Mouse (Mus musculus) embryonic stem cell, embryonic (primary cell): ENCODE results near the gene Nup210.

Source experiments
- CTCF ChIA-PET, 4 experiments: fragments of 300-600 bp in 2 of 4; fragments of 350-600 bp in 2 of 4; sonication (Branson Sonifier 250); formaldehyde crosslinking; loops; one replicate each; lab custom pipeline; 2022; ENCODE audit warnings: inconsistent platforms in 2 of 4; lab: Charles Lee
- POLR2A ChIA-PET, 4 experiments: fragments of 300-600 bp in 2 of 4; fragments of 350-600 bp in 2 of 4; sonication (Branson Sonifier 250); formaldehyde crosslinking; loops; one replicate each; lab custom pipeline; 2022; ENCODE audit warnings: antibody characterized with exemption in 4 of 4, inconsistent platforms in 1 of 4; lab: Charles Lee

The Nup210 gene

GRCm38 (mm10) chr6:91116244-91117145, at the start of gene Nup210:
Nup210 (minus strand) TSS chr6:91116829.
- ChIA-PET CTCF (interaction anchor here in 3 of 4 experiments (0.5 to 2.2 kb wide), 8 partner anchors 9 to 1801 kb away, joined by 3 to 18 read pairs (median 6); no protein-coding TSS in a partner anchor), POLR2A (interaction anchor here (0.5 to 6.7 kb wide), 25 partner anchors 10 to 385 kb away, joined by 3 to 78 read pairs (median 4); partner anchors contain the start of genes Hdac11 (in 2 of the 4) and Iqsec1 (in 2 of the 4))

DNA sequence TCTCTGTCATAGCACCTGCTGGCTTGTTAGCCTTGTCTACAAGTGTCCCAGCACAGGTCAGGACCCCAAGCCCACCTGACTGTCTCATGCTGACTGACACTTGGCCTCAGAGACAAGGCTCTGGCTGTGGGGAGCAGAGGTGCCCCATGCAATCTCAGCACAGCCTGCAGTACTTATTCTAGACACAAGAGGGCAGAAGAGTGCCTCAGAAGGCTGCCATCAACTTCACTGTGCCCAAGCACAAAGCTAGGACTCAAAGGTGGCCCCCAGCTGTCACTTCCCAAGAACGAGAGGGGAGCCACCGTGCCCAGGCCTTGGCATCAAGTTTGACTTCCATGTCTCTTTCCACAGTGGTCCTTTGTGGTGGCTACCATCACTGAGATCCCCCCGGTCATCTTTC, 48.6 kb upstream of the Nup210 start:
- ChIA-PET POLR2A (interaction anchor here in 2 of 4 experiments (0.7 to 2.0 kb wide), 7 partner anchors 8 to 120 kb away, joined by 3 to 6 read pairs (median 3); partner anchors contain the start of gene Hdac11 (in 2 of the 2)), CTCF (interaction anchor here (0.5 to 8.4 kb wide), 81 partner anchors 8 to 428 kb away, joined by 3 to 115 read pairs (median 4); partner anchors contain the start of genes Hdac11 (in 4 of the 4), Fbln2 (in 1 of the 4) and Wnt7a (in 1 of the 4))

DNA sequence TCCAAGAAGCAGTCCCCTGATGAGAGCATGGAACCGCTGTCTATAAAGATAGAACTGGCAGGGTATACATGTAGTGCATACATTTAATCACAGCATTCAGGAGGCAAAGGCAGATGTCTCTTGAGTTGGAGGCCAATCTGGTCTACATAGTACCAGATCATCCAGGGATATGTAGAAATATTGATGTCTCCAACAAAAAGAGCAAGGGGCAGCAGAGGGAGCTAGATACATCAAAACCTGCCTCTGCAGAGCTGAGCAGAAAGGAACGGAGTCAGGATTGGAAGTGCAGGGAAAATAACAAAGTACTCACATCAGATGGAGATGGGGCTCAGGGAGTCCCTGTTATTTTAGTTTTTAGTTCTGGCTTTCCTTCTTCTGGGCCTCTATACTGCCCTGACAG, 48.0 kb upstream of the Nup210 start:
- POLR2A ChIA-PET = interaction anchor here in 2 of 4 experiments (1.0 to 2.0 kb wide), 3 partner anchors 7 to 120 kb away, joined by 3 to 5 read pairs (median 3); partner anchors contain the start of gene Hdac11 (in 1 of the 2)
- CTCF ChIA-PET = interaction anchor here (0.6 to 8.4 kb wide), 32 partner anchors 8 to 427 kb away, joined by 3 to 115 read pairs (median 8); partner anchors contain the start of genes Hdac11 (in 3 of the 4) and Wnt7a (in 1 of the 4)

GRCm38 (mm10) chr6:91163195-91163911, 46.7 kb upstream of the Nup210 start:
- ChIA-PET POLR2A (interaction anchor here in 1 of 4 experiments (1.1 kb wide), 2 partner anchors 10 to 122 kb away, joined by 3 to 4 read pairs; no protein-coding TSS in a partner anchor), CTCF (interaction anchor here (0.6 to 8.4 kb wide), 16 partner anchors 10 to 249 kb away, joined by 3 to 115 read pairs (median 6); no protein-coding TSS in a partner anchor)

DNA sequence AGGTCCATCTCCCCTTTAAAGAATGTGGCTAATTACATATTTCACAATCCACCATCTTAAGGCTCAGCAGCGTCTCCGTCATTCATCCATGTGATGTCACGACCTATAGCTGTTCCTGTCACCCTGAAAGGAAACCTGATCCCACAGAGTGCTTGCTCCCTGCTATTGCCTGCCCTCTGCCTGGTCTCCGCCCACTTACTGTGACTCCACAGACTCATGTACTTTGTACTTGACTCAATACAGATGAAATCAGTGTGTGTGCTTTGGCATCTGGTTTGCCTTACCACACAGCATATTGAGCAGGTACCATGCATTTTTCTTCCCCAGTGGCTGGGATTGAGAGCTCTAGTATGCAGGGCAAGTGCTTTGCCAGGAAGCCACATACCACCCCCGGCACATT, 45.7 kb upstream of the Nup210 start:
- POLR2A ChIA-PET = interaction anchor here in 1 of 4 experiments (0.6 to 1.1 kb wide), 2 partner anchors 9 to 52 kb away, joined by 3 to 4 read pairs; no protein-coding TSS in a partner anchor
- CTCF ChIA-PET = interaction anchor here in 3 of 4 experiments (1.1 to 8.4 kb wide), 7 partner anchors 12 to 250 kb away, joined by 3 to 115 read pairs (median 9); no protein-coding TSS in a partner anchor

- POLR2A ChIA-PET = interaction anchor here in 1 of 4 experiments (0.6 kb wide), 1 partner anchor 51 kb away, joined by 3 read pairs; no protein-coding TSS in a partner anchor
- CTCF ChIA-PET = interaction anchor here in 3 of 4 experiments (0.6 to 8.4 kb wide), 4 partner anchors 10 to 1564 kb away, joined by 3 to 115 read pairs (median 3); no protein-coding TSS in a partner anchor
These were observed 45.0 kb upstream of the Nup210 start for GRCm38 (mm10) chr6:91161506-91162235.

DNA sequence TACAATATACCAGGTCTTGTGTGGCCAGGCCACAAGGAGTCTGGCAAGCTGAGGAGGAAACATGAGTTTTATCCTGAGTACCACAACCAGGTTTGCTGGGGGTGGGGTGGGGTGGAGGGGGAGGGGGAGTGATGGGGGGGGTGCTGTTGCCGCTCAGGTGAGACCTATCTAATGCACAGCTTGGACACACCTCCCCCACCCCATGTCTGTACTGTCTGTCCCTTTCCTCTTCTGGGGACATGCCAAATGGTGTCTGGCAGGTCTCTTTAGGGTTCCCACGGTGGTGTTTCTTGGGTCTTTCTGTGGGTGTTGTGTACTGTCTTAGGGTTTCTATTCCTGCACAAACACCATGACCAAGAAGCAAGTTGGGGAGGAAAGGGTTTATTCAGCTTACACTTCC, 44.3 kb upstream of the Nup210 start:
- CTCF ChIA-PET = interaction anchor here in 3 of 4 experiments (0.6 to 8.4 kb wide), 5 partner anchors 10 to 1565 kb away, joined by 3 to 115 read pairs (median 3); no protein-coding TSS in a partner anchor
- POLR2A ChIA-PET = interaction anchor here in 1 of 4 experiments (0.6 kb wide), 1 partner anchor 1045 kb away, joined by 4 read pairs; no protein-coding TSS in a partner anchor

DNA sequence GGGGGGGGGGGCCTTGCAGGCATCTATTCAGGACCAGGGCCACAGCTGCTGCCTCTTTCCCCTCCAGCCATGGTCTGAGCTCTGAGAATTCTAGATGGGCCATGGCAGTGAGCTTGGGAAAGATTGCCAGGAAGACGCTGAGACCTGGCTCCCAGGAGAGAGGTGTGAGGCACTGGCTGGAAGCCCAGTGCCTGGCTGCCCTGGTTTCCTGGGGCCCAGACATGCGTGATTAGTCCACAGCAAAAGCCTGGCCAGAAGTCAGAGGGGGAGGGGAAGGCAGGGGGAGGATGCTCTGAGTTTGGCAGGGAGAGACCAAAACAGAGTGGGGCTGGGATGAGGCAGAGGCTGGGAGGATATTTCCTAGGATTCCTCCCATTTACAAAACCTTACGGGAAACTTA, 43.8 kb upstream of the Nup210 start:
- CTCF ChIA-PET = interaction anchor here (0.6 to 8.4 kb wide), 4 partner anchors 13 to 191 kb away, joined by 3 to 115 read pairs (median 4); no protein-coding TSS in a partner anchor
- POLR2A ChIA-PET = interaction anchor here in 1 of 4 experiments (0.6 kb wide), 1 partner anchor 1045 kb away, joined by 4 read pairs; no protein-coding TSS in a partner anchor

DNA sequence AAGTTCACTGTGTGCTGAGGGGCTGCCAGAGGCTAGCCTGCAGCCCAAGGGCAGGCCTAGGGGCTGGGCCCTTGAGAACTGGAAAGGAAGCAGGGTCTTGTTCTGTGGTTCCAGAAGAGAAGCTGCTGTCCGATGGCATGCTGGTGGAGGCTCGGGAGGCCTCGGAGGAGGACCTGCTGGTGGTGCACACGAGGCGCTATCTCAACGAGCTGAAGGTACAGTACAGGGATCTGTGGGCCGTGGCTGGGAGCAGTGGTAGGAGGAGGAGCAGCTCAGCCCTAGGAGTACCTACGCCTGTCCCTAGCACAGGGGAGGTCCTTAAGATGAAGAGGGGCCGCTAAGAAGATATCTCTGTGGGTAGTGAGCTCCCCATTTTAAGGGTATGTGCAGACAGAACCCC, 42.4 kb upstream of the Nup210 start:
- CTCF ChIA-PET = interaction anchor here in 2 of 4 experiments (0.6 to 1.3 kb wide), 4 partner anchors 14 to 256 kb away, joined by 3 to 5 read pairs (median 3); no protein-coding TSS in a partner anchor
- POLR2A ChIA-PET = no interaction called here

DNA sequence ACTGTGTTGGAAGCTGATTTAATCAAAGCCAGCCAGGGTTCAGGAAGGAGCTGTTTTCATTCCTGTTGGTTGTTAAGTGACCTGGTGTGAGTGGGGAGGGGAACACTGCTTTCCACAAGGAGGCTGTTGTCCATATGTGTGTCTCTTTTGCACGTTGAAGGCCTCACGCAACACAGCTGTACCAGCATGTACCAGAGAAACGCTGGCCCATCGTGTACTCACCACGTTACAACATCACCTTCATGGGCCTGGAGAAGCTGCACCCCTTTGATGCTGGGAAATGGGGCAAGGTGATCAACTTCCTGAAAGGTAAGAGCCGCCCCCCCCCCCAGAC, 40.6 kb upstream of the Nup210 start:
- ChIA-PET CTCF (interaction anchor here (0.6 to 2.3 kb wide), 17 partner anchors 8 to 384 kb away, joined by 3 to 20 read pairs (median 4); no protein-coding TSS in a partner anchor), POLR2A (interaction anchor here in 2 of 4 experiments (0.6 to 3.2 kb wide), 14 partner anchors 8 to 444 kb away, joined by 3 to 14 read pairs (median 3); partner anchors contain the start of gene Iqsec1 (in 1 of the 2))

DNA sequence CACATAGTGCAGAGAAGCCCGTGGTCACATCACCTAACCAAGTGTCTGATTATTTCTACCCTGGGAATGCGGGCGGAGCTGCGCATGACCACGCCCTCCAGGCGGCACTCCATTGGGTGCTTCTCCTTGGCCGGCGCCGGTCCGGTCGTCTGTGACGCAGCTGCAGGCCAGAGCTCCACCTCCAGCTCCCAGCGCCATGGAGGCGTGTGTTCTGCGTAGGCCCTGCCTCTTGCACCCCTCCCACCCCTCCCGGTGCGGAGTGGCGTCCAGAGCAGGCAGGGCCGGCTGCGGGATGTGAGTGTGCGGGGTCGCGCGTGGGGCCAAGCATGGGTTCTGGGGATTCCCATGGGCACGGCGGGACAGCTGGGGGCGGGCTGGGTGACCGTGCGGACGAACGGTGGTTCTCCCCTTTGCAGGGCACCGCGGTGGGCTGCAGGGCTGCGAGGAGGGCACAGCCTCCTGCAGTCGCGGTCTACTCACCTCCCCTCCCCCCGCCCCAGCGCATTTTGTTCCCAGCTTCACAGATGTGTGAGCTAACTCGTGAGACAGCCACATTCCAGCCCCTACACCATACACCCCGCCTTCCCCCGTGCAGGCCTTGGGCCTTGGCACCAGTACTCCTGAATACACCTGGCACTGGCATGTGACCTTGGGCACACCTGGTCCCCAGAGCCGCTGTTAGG, 40.1 kb upstream of the Nup210 start, which contains the start of gene Hdac11:
Gene Hdac11 (plus strand): TSS at position 112 of the 683 bp plus-strand sequence.
- POLR2A ChIA-PET = interaction anchor here in 3 of 4 experiments (0.6 to 3.2 kb wide), 33 partner anchors 8 to 1512 kb away, joined by 3 to 14 read pairs (median 3); partner anchors contain the start of genes Iqsec1 (in 1 of the 3), Nup210 (in 1 of the 3) and Slc41a3 (in 1 of the 3)
- CTCF ChIA-PET = interaction anchor here (0.6 to 2.3 kb wide), 40 partner anchors 8 to 436 kb away, joined by 3 to 20 read pairs (median 4); partner anchors contain the start of gene Iqsec1 (in 1 of the 4)

- ChIA-PET CTCF (interaction anchor here (0.6 to 2.3 kb wide), 33 partner anchors 9 to 419 kb away, joined by 3 to 20 read pairs (median 4); partner anchors contain the start of gene Iqsec1 (in 1 of the 4)), POLR2A (interaction anchor here in 3 of 4 experiments (0.7 to 3.2 kb wide), 28 partner anchors 9 to 1512 kb away, joined by 3 to 14 read pairs (median 4); partner anchors contain the start of genes Iqsec1 (in 1 of the 3), Nup210 (in 1 of the 3) and Slc41a3 (in 1 of the 3))
These were observed 39.4 kb upstream of the Nup210 start for GRCm38 (mm10) chr6:91156062-91156461.

- CTCF ChIA-PET = interaction anchor here in 1 of 4 experiments (1.6 kb wide), 1 partner anchor 346 kb away, joined by 3 read pairs; no protein-coding TSS in a partner anchor
These were observed 38.7 kb upstream of the Nup210 start for GRCm38 (mm10) chr6:91155286-91155685.

DNA sequence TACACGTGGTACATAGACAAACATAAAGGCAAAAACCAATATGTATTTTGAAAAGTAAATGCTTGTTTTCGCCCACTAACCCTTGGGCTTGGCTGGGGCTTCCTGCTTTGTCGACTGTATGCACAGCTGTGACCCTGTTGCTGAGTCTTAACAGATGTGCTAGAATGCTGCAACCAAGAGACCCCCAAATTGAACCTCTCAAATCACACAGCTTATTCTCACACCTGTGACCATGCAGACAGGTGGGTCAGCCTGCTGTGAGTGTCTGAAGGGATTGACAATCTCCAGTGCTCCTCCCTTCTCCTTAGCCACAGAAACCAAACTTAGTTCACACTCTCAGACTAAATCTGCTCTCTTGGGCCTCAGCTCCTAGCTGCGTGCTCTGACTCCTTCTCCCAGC, 38.1 kb upstream of the Nup210 start:
- CTCF ChIA-PET = interaction anchor here in 3 of 4 experiments (0.5 to 1.7 kb wide), 3 partner anchors 19 to 260 kb away, joined by 3 to 4 read pairs (median 4); no protein-coding TSS in a partner anchor
- POLR2A ChIA-PET = no interaction called here

More at GRCm38 (mm10) chr6:91155286-91155685, 38.7 kb upstream of the Nup210 start:
- POLR2A ChIA-PET = interaction anchor here in 1 of 4 experiments (2.4 kb wide), 1 partner anchor 166 kb away, joined by 14 read pairs; the partner anchor contains the start of gene Iqsec1

- ChIA-PET CTCF (interaction anchor here (0.5 to 1.7 kb wide), 15 partner anchors 12 to 549 kb away, joined by 3 to 6 read pairs (median 4); partner anchors contain the start of gene Slc41a3 (in 1 of the 4)), POLR2A (interaction anchor here in 3 of 4 experiments (0.5 to 1.7 kb wide), 5 partner anchors 9 to 390 kb away, joined by 3 to 4 read pairs (median 3); partner anchors contain the start of gene Iqsec1 (in 1 of the 3))
These were observed 37.0 kb upstream of the Nup210 start for GRCm38 (mm10) chr6:91153549-91154064.
